ENCODE assay signal across 10 mouse cellular contexts in genomic region chr3:123092442-123092841, GRCm38 (mm10). TPM values are rescaled to one million over a fixed set of nuclear protein-coding genes. Genes with fewer than 3 reads are reported as not detected.
DNase-seq lines count a peak whose midpoint lies in the region; ATAC-seq lines count a peak whose summit lies in the region.
"Had no signal": no experiment of that assay in that cellular context is flagged by ENCODE, and none has a peak within 500 bp of the region (broad histone marks: within the 10 kb centered on the region; RNA-seq: fewer than 3 reads in every experiment).

No protein-coding gene starts in this region.

- H3K27me3 ChIP-seq in kidney, embryonic 15.5 days: no peaks in the 10 kb centered on the region
- no peaks in the 10 kb centered on the region for H3K27me3 ChIP-seq in heart, embryonic 11.5 days (ENCODE audit: control insufficient read depth, insufficient read depth, low read length)
- no peaks in the 10 kb centered on the region for H3K27me3 ChIP-seq in hindbrain, embryonic 16.5 days (replicated peaks; ENCODE audit: control insufficient read depth, insufficient read depth, low read length)
- H3K27me3 ChIP-seq: embryonic facial prominence, embryonic 12.5 days had no signal

- no peak for DNase-seq in kidney, adult 9 months
- DNase-seq in adrenal gland, postnatal 25 days: peak; percentile 67
- peak; percentile 88 for DNase-seq in lung, postnatal 10 days
- DNase-seq in cerebellum, adult 11 months: no peak
- no peak for DNase-seq in cerebellum, postnatal 36 days

- ATAC-seq in kidney, embryonic 15.5 days (replicated peaks; ENCODE audit: low FRiP score): no peak
- 0 out of 2 replicates have a peak, but pooled peaks have one; percentile 53 for ATAC-seq in heart, embryonic 11.5 days (replicated peaks; ENCODE audit: insufficient number of reproducible peaks, low FRiP score, low TSS enrichment)
- ATAC-seq in hindbrain, embryonic 16.5 days: no peak

- 30% methylated on average over 6 of the region's 6 CpGs for WGBS in kidney, embryonic 15.5 days
- 20% methylated on average over 6 of the region's 6 CpGs for WGBS in heart, embryonic 11.5 days (ENCODE audit: insufficient replicate concordance)
- WGBS in hindbrain, embryonic 16.5 days: 39% methylated on average over 6 of the region's 6 CpGs

- H3K9ac ChIP-seq in kidney, embryonic 15.5 days: no peak overlapping the region
- H3K9ac ChIP-seq in heart, embryonic 11.5 days (ENCODE audit: low read depth, low read length): no peak overlapping the region
- no peak overlapping the region for H3K9ac ChIP-seq in hindbrain, embryonic 16.5 days (ENCODE audit: low read depth, low read length)
- H3K9ac ChIP-seq: embryonic facial prominence, embryonic 12.5 days had no signal

- H3K36me3 ChIP-seq in kidney, embryonic 15.5 days: no peaks in the 10 kb centered on the region
- no peaks in the 10 kb centered on the region for H3K36me3 ChIP-seq in heart, embryonic 11.5 days (ENCODE audit: control insufficient read depth, insufficient read depth, low read length)
- no peaks in the 10 kb centered on the region for H3K36me3 ChIP-seq in hindbrain, embryonic 16.5 days (ENCODE audit: control insufficient read depth, insufficient read depth, low read length)
- H3K36me3 ChIP-seq: embryonic facial prominence, embryonic 12.5 days had no signal

- no peak overlapping the region for H3K4me3 ChIP-seq in kidney, embryonic 15.5 days (replicated peaks)
- no peak overlapping the region for H3K4me3 ChIP-seq in heart, embryonic 11.5 days (ENCODE audit: low read depth, low read length)
- no peak overlapping the region for H3K4me3 ChIP-seq in hindbrain, embryonic 16.5 days (ENCODE audit: low read length)
- H3K4me3 ChIP-seq: embryonic facial prominence, embryonic 12.5 days had no signal

- no peaks in the 10 kb centered on the region for H3K9me3 ChIP-seq in kidney, embryonic 15.5 days (replicated peaks)
- no peaks in the 10 kb centered on the region for H3K9me3 ChIP-seq in heart, embryonic 11.5 days (replicated peaks; ENCODE audit: control insufficient read depth, low read length)
- H3K9me3 ChIP-seq in hindbrain, embryonic 16.5 days (ENCODE audit: control insufficient read depth, low read length): no peaks in the 10 kb centered on the region
- H3K9me3 ChIP-seq: embryonic facial prominence, embryonic 12.5 days had no signal

- H3K27ac ChIP-seq in kidney, embryonic 15.5 days: 0 out of 2 replicates have a peak overlapping the region, but pooled peaks have one; percentile 37
- peak overlapping the region; percentile 88 for H3K27ac ChIP-seq in heart, embryonic 11.5 days (ENCODE audit: low read depth, low read length)
- no peak overlapping the region for H3K27ac ChIP-seq in hindbrain, embryonic 16.5 days (ENCODE audit: low read depth, low read length)
- H3K27ac ChIP-seq: embryonic facial prominence, embryonic 12.5 days had no signal

- H3K4me2 ChIP-seq in kidney, embryonic 15.5 days: no peak overlapping the region
- H3K4me2 ChIP-seq in heart, embryonic 11.5 days: peak overlapping the region; percentile 18; the same call in 1 of the 2 replicates
- no peak overlapping the region for H3K4me2 ChIP-seq in hindbrain, embryonic 16.5 days (ENCODE audit: low read length)
- H3K4me2 ChIP-seq: embryonic facial prominence, embryonic 12.5 days had no signal

- H3K4me1 ChIP-seq in kidney, embryonic 15.5 days: peaks cover 22% of the 10 kb centered on the region
- H3K4me1 ChIP-seq in heart, embryonic 11.5 days (ENCODE audit: control insufficient read depth, insufficient read depth, low read length): peaks cover 23% of the 10 kb centered on the region
- peaks cover 3% of the 10 kb centered on the region for H3K4me1 ChIP-seq in hindbrain, embryonic 16.5 days (ENCODE audit: control insufficient read depth, insufficient read depth, low read depth, low read length)

RNA-seq across cellular contexts. Expression of gene Myoz2, which starts 57.6 kb away (rescaled TPM):
- 2.2 and 6.7 TPM in 2 replicates for polyA plus RNA-seq in kidney, embryonic 15.5 days (2015; fragmentation: Nextera tagmentation; extraction: Ambion mirVana)
- total RNA-seq in adrenal gland, postnatal 25 days (2021): not detected in 2 replicates
- polyA plus RNA-seq in heart, embryonic 11.5 days (2014; fragmentation: Nextera tagmentation; extraction: Ambion mirVana): 100 and 111 TPM in 2 replicates
- polyA plus RNA-seq in hindbrain, embryonic 16.5 days (2015; fragmentation: Nextera tagmentation; extraction: Ambion mirVana): 0.13 and 2.4 TPM in 2 replicates
- total RNA-seq: ES-E14 had no signal

Comparison
In these comparisons a context has a peak if more than half of its experiments do, and no peak if none do; other contexts are left out.
1. DNase-seq: peak in adrenal gland, postnatal 25 days (single experiment) and lung, postnatal 10 days (single experiment); none in kidney, adult 9 months (single experiment), cerebellum, adult 11 months (single experiment) and cerebellum, postnatal 36 days (0 of 2).
2. RNA of gene Myoz2, which starts 57.6 kb away (polyA plus RNA-seq): 100 to 111 TPM in heart, embryonic 11.5 days; 2.2 to 6.7 TPM in kidney, embryonic 15.5 days and 0.13 to 2.4 TPM in hindbrain, embryonic 16.5 days; every median in the first group is over 10 times any median in the second.